Mouse (Mus musculus): ENCODE data around the gene Sorcs3.

DNA sequence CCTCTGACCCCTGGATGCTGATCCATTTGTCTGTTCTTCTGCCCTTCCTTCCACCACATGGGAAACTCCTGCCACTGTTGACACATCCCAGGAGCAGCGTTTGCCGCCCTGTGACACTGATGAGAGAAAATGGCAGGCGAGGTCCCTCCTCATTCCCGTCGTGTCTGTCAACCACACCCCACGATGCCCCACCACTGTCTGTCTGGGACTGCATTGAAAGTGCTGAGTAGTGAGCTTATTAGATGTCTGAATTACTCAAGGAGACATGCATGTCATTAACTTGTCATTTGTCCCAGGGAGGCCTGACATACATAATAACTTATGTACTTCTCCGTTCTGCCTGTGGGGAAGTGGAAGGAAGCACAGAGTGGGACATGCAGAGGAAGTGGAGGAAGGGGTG is 137.6 kb downstream of the Sorcs3 start:
- TF ChIP-seq POLR2A (IDR thresholded peaks at IDR 0.05; ENCODE audit: insufficient read length, low read depth) (no peak), MYOG (IDR thresholded peaks at IDR 0.05; ENCODE audit: control insufficient read depth in 1 of 3, insufficient read depth in 1 of 3, insufficient read length in 2 of 3, low read depth in 2 of 3) (no peak)
